Mouse (Mus musculus) embryo, embryonic 9.5 days (tissue): Measurements from ENCODE around the gene Fgfr2.

Experiments used
- DNase-seq: peaks from one replicate; pipeline ENCODE4 v3.0.0-alpha.2; 2017; ENCODE audit errors: extremely low spot score

The Fgfr2 gene

DNA sequence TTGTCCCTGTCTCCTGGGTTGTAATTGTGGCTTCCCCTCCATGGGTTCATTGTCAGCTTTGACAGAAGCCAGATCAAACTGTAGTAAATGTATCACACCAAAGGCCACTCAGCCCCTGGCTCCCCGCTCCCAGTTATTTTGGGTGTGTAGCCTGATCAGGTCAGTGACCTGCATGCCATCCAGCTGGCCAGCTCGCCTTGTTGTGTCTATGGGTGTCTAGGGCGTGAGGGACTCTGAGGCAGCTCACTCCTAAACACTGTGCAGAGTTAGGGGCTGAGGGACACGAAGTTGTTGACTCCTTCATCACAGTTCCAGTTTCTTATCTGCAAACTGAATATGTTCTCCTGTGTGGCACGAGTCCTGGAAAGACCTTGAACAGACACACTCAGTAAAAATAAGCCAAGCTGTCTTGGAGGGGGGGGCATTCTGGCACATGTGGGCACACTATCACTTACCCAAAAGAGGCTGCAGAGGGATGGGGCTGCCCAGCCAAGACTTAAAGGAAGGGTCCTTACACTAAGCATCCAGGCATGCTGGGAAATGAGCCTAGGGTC, 2342.2 kb downstream of the Fgfr2 start:
- DNase-seq = no peak

DNA sequence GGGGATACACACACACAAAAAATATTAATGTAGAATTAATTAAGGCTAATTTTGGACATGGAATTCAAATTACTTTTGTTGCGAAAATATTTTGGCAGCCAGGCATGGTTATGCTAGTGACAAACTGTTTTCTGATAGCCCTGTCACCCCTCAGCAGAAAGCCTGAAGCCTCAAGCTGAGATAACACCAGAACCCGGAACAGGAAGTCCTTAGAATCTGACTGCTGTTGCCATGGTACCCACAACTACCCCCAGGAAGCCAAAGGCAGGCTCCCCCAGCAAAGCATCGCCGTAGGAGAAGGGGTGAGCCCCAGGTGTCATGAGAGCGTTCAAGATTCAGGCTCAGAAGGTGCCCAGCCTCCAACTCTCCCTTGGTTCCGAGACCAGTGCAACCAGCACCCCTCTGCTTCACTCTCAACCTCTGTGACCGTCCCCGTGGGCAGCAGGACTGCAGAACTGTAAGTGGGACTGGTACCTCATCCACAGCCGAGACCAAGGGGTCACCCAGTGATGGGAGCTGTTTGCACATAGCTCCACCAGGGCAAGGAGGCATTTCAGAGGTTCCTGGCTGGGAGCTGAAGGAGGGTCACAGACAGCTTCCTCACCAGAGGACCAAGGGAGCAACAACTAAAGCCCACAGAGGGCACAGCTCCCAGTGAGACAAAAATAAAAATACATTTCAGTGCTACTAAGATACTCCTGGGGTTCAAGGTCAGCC, 2349.1 kb downstream of the Fgfr2 start, which contains the start of gene Btbd16:
TSS of gene Btbd16 (plus strand) at position 156 of the 717 bp plus-strand sequence.
- DNase-seq = no peak

DNA sequence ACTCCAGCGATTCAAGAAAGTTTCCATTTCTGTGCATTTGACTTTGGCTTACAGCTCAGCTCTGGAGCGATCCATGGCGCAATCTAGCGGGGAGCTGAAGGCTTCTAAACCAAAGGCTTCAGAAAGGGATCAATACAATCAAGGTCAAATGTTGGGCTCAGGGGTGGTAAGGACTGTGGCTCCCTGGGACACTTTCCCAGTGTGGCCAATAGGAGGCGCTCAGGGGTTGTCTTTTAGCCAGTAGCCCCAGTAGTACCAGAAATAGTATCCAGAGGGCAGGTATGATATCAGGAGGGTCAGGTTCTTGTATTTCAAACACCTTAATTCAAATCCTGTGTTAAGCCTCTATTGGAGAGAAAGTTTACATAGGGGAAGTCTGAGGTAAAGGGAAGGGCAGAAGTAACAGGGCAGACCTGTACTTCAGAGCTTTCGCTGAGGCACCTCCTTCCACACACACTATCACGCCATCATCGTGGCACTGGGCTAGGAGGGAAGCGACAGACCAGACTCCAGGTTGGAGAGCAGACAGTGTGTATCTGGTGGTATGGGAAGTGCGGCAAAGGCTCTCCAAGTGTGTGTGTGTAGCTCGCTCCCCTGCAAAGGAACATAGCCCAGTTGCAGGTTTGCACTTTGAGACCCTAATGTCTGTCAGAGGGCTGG, 2349.8 kb downstream of the Fgfr2 start:
- DNase-seq = peak; percentile 41

DNA sequence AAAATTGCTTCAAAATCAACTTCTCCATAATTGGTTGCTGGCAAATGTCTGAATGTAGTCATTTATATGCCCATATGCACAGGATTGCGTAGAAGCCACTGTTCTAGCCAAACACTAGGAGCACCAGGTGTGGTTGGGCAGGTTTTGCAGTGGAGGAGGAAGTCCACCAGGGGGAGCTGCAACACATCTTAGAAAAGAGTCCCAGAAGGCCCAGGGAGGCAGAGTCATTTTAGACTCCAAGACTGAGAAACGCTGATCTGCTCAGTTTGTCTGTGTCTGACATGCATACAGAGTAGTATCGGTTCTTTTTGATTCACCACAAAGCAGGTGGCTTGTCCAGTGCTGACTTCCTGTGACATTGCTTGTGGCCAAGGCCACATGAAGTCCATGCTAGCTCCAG, 2352.4 kb downstream of the Fgfr2 start:
- peak; percentile 78 for DNase-seq

DNA sequence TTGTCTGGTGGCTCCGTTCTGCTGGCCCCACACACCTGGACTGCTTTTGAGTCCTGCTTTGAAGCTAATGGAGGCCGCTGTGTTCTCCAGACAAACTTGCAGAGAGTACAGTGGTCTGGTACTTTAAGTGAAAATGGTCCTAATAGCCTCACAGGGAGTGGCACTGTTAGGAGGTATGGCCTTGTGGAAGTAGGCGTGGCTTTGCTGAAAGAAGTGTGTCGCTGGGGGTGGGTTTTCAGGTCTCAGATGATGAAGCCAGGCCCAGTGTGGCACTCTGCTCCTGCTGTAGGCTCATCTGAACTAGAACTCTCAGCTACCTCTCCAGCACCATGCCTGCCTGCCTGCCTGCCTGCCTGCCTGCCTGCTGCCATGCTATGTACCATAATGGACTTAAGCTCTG, 2355.0 kb downstream of the Fgfr2 start:
- DNase-seq = no peak

DNA sequence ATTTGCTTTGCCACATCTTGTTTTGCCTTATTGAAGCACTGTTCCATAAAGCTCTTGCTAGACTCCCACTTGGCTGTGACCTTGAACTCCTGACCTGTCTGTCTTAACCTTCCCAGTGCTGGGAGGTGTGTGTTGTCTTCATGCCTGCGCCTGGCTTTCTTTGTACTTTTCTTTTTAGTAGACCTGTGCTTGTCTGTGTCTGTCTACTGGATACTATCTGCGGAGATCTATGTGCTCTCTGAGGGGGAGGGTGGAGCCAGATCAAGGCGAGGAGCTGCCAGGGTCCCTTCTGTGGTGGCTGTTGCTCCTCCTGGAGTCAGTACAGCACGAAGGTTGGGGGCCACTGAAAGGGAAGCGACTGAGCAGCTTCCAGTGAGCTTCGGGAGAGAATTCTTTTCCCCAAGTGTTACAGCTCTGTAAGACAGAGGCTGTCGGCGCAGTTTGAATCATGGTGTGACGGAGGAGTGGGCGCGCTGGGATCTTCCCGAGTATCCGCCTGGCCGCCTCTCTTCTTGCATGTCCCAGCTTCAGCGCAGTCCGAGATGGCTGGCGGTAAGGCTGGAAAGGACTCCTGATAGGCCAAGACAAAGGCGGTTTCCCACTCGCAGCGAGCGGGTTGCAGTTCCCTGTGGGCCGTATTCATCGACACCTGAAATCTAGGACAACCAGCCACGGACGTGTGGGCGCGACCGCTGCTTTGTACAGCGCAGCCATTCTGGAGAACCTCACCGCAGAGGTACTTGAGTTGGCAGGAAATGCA, 2356.6 kb downstream of the Fgfr2 start:
- no peak for DNase-seq

DNA sequence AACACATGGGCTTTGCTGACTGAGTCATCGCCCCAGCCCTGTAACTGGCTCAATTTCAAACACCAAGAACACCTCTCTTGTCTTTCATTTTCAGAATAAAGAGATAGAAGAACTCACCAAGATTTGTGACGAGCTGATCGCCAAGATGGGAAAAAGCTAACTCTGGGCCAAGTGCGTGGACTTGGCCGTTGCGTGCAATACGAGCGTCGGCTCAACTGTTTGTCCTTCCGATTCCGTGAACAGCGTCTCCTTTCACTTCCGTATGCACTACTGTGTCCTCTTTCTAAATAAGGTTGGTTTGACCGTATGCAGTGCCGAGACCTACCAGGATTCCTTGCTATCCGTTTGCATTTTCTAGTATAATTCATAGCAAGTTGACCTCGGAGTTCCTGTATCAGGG, 2359.0 kb downstream of the Fgfr2 start:
- DNase-seq = no peak

DNA sequence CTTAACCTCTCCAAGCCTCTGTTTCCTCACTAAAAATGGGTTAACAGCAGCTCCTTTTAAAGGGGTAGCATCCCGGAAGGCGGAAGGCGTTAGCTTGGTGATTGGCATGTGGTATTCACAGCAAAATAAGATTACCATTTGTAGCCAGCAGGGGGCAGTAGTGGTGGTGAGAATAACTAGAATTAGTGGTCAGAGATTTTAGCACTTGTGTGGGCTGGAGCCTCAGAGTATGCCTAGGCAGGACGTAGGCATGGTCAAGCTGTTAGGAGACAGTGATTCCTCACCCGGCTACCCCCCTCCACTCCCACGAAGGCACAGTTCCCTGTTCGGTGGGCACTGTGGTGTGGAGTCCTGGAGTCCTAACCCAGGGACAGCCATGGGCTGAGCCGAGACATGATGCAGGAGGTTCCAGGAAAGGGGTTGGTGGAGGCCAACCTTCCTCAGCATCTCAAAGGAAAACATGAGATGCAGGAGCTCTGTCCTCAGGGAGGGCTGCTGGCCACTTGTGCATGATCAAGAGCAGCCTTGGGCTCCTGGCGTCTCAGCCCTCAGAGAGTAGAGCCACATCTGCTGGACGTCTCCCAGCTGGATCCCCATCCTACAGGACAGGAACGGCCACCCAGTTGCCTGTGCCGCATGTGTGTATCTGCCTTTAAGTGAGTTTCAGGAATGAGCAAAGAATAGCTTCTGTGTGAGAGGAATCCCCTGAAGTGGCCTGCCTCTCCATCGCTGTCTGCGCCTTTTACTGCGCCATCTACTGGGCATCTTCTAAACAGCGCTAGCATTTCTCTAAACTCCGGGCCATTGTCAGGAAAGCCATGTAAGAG, 2360.9 kb downstream of the Fgfr2 start:
- DNase-seq = peak; percentile 77

DNA sequence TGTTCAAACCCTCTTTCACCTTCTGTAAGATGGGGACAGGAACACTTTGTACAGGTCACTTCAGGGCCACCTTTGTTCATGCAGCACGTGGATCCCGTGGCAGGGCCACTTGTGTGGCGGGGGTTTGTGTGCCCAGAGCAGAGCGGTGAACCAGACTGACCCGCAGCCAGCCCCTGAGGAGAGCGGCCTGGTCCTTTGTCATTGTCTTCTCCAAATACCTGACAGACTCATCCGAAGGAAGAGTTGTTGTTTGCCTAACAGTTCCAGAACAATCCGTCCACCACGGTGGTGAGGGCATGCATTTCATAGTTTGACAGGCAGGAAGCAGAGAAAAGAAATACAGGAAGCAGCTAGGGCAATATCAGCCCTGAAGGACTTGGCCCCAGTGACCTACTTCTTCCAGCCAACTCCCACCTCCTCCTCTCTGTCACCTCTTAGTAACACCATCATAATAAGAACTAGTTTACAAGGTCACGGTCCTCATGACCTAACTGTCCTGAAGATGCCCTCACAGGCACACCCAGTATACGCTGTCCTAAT, 2365.8 kb downstream of the Fgfr2 start:
- no peak for DNase-seq

DNA sequence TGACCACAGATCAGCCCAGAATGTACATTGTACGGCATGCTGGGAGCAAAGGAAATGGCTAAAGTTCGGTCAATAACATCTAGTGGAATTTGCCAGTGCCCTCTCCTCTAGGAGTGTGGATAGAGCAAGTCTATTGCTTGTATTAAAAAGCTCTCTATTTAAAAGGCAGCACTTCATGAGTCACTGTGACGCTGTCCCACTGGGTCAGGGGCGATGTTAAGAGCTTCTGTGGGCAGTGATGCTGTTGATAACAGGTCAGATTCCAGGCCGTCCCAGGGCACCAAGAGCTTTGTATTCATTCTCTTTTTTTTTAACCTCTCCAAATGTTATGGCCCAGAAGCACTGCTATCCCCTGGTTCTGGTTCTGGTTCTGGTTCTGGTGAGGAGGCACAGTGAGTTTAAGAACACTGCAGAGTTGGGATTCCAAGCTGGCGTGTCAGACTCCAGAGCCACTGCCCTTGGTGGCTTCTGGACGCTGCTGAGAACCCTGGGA, 2366.8 kb downstream of the Fgfr2 start:
- DNase-seq = no peak

DNA sequence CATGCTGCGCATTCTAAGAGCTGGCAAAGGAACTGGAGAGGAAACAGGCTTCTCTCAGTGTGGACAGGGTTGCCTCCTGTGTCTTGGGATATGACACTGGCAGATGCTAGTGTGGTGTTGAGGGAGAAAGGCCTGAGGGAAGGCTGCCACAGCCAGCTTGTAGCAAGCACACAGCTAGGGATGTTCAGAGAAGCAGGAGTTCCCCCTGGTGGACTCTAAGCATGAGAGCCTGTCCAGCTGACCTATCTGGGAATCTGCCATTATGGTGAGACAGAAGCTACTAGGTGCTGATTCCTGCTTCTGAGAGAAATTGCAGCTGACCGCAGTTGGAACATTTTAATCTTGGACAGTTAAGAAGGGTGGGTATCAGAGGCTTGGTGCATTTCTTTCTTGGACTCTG, 2368.4 kb downstream of the Fgfr2 start:
- DNase-seq = no peak

DNA sequence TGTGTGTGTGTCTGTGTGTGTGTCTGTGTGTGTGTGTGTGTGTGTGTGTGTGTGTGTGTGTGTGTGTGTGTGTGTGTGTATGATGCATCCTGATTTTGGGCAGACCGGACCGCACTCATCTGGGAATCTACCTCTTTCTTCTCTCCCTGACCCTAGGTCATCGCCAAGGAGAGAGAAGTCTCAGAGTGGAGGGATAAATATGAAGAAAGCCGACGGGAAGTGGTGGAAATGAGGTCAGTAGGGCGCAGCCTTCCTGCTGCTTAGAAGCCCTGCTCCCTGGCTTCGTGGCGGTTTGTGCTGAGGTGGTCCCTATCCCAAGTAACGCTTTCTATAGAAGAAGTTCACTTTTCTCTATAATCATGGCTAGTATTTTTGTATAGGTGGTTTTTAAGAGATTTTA, 2371.5 kb downstream of the Fgfr2 start:
- DNase-seq = no peak

DNA sequence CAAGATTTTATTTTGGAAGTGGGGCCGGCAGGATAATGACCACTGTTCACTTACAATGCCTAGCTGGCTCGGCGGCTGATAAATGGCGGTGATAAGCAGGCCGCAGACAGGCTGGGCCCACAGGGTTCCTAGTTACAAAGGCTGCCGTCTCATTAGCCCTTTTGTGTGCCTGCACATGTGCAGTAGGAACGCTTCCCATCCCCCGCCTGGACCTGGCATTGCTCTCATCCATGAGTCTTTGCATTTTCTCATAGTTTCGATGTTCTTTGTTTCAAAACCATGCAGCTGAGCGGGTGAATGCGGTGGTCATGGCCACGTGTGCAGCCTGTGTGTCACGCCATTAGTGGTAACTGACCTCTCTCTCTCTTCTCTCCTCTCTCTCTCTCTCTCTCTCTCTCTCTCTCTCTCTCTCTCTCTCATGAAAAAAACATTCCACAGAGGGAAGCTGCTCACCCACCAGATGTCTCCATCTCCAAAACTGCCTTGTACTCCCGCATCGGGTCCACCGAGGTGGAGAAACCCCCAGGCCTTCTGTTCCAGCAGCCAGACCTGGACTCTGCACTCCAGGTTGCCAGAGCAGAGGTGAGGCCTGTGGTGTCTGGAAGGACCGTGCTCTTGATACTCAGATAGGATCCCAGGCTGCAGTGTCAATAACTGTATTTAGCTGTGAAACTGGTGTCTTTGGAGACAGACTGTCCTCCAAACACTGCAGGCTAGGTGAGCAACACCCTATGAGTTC, 2372.2 kb downstream of the Fgfr2 start:
- DNase-seq = peak; percentile 60

DNA sequence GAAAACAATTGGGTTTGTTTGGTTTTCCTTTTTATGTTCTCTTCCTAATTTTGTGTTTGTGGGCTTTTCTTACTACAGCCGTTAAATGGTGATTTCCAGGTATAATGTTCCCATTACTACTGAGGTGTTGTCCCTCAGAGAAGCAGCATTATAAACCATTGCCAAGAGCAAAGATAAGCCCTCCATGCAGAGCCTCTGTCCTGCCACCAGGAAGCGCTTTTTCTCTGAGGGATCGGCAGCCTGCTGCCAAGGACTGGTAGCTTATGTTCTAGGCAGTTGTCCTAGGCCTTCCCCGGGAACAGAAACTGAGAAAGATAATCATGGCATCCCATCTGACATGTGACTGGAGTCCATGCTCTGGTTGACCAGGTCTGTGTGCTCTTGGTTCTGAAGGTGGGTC, 2374.0 kb downstream of the Fgfr2 start:
- no peak for DNase-seq

DNA sequence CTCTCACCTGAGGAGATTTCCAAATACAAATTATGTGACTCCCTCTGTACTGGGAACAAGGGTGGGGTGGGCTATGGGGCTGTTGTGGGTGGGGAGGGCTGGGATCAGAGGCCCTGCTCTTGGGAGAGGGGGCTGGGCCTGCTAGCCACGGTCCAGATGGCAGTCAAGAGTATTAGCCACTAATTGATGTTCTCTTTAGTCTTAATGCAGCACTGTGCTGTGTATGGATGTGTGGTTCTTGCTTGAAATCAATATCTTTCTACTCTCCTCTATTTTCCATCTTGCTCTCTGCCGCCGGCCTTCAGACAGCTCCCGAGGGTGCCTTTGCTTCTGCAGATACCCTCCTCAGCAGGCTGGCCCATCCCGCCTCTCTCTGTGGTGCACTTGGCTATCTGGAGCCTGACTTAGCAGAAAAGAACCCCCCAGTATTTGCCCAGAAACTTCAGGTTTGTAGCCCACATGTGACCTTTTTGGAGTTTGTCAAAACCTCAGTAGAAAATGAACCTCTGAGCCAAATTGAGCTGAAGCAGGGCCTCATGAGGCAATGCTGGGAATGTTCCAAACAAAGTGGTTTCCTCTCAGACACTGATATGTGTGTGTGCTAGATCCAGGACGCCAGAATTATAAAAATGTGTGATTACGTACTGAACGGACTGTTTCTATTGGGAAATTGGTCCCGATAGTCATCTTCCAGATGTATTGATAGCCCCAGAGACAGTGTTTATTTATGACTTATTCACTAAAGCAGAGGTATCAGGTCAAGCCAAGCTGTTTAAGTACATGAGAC, 2379.7 kb downstream of the Fgfr2 start:
- no peak for DNase-seq

DNA sequence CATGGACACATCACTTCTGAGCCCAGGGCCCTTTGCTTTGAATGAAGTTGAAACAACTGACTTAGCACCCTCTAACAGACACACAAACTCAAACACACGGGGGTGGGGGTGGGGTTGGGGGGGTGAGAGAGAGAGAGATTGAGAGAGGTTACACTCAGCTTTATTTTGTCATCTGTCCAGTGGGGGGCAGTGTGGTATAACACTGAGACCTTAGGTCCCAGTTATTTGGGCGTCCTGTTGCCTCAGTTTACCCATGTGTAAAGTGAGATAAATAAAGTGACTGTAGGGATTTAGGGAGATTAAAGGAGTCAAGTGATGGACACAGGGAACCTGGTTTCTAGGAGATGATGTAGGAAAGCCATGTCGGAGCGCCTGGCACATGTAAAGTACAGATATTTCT, 2382.1 kb downstream of the Fgfr2 start:
- DNase-seq = no peak

DNA sequence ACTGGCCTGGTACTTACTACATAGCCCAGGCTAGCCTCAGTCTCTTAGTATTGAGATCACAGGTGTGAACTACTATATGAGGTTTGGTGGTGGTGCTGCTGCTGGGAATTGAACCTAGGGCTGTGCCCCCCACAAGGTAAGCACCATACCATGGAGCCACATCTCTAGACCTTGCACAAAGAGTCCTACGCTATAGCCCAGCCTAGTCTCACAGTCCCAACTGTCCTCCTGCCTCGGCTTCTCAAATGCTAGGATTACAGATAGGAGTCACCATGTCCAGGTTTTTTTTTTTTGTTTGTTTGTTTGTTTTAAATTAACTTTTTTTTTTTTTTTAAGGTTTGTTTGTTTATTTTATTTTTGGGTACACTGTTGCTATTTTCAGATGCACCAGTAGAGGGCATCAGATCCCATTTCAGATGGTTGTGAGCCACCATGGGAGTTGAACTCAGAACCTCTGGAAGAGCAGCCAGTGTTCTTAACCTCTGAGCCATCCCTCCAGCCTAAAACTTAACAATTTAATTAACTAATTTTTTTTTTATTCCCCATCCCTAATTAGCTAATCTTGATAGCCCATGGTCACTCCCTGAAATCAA, 2388.9 kb downstream of the Fgfr2 start:
- no peak for DNase-seq

DNA sequence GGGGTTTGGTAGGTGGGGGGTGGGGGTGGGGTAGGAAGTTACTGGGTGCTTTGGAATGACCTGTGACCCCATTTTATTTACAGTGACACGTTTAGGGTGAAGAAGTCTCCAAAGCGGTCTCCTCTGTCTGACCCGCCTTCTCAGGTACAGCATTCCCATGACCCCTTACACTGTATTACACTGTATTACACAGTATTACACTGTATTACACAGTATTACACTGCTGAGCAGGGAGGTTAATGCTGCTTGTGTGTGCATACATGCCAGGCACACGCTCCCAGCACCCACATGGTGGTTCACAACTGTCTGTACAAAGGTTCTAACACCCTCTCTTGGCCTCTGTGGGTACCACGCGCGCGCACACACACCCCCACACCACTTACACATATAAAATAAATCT, 2389.7 kb downstream of the Fgfr2 start:
- DNase-seq = no peak

DNA sequence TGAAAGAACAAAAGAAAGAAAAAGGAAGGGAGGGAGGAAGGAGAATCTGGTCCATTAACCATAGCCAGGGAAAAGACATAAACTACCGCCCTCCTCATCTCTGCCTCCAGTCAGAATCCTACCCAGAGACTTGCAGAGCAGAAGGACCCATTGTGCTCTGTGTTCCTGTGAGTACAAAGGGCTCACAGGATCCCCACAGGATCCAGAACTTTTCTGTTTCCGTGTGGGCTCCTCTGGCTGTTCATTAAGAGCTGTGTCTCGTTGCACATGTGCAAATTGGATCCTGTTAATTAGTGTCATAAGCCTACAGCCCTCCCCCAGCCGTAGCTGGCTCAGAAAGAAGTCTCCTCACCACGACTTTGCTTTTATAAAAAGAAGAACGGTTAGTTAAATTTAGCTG, 2390.2 kb downstream of the Fgfr2 start:
- no peak for DNase-seq
